Mouse (Mus musculus): Measurements from ENCODE around the gene Syde1. TPM values are rescaled to one million over a fixed set of nuclear protein-coding genes. Genes with fewer than 3 reads are reported as not detected.

The Syde1 gene
- polyA plus RNA-seq, 1 experiment from 2014 or later = 3.4 TPM

DNA sequence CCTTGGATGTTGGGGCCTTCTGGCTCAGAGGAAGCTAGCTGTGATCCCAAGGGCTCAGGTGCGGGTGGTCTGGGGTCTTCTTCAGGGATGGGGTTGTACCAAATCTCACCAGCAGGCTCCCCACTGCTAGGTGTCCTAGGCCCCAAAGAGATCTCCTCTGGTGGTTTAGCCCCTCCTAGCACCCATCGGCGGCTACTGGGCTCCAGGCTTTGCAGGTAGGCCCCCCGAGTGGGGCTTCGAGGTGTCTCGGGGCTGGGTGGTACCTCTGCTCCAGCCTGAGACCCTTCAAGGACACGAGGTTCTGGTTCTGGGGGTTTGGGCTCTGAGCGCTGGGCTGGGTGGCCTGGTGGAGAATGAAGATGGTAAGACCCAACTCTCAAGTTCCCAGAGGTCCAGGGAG, 1.9 kb downstream of the Syde1 start:
- no peak overlapping the region for H3K4me3 ChIP-seq
- H3K27me3 ChIP-seq (replicated peaks) = no peaks in the 10 kb centered on the region
- WGBS = 94% methylated on average over 8 of the region's 8 CpGs
- peaks cover 13% of the 10 kb centered on the region for H3K4me1 ChIP-seq
- no peak for ATAC-seq (replicated peaks)
- no peaks in the 10 kb centered on the region for H3K9me3 ChIP-seq
- no peak overlapping the region for H3K27ac ChIP-seq
- no peak overlapping the region for H3K4me2 ChIP-seq
- H3K36me3 ChIP-seq (replicated peaks) = peaks cover 3% of the 10 kb centered on the region; the same call in 1 of the 2 replicates
- H3K9ac ChIP-seq = no peak overlapping the region

DNA sequence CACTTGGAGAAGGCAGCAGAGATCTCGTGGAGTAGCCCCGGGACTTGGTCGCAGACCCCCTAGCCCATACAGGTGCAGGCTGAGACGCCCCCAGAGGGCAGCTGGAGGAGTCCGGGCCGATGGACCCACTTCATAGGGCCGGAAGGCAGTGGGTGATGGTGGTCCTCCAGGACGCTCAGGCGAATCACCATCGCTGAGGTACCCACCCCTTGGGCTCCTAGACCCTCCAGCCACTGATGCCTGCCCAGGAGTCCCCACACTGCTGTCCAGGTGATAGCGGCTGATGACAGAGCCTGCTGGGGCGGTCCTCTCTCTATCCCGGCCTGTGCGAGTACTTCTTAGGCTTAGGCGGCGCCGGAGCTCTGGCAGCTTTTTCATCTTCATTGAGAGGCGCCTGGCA, 2.5 kb downstream of the Syde1 start:
- Histone ChIP-seq H3K4me2 (no peak overlapping the region), H3K9ac (no peak overlapping the region), H3K9me3 (no peaks in the 10 kb centered on the region), H3K36me3 (replicated peaks) (peaks cover 6% of the 10 kb centered on the region; the same call in 1 of the 2 replicates), H3K4me3 (no peak overlapping the region), H3K4me1 (peaks cover 13% of the 10 kb centered on the region), H3K27me3 (replicated peaks) (no peaks in the 10 kb centered on the region), H3K27ac (no peak overlapping the region)
- WGBS = 97% methylated on average over 18 of the region's 18 CpGs
- no peak for ATAC-seq (replicated peaks)

DNA sequence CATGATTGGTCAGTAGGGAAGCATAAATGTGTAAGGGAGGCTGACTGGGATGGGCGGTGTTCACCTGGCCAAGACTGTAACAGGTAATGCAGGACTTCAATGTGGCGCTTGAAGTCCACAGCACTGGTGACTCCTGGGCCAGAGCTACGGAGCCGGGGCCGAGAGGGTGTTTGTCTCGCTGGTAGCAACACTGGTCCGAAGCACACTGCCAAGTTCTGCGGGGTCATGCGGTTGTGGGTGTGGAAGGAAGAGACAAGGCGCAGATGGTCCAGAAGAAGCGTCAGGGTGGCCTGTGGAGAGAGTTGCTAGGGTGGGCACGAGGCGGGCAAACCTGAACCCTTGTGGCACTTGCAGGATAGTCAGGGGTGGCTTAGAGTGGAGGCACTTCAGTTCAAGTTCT, 5.7 kb downstream of the Syde1 start:
- H3K27me3 ChIP-seq (replicated peaks) = no peaks in the 10 kb centered on the region
- peaks cover 1% of the 10 kb centered on the region; the same call in 1 of the 2 replicates for H3K4me1 ChIP-seq
- 96% methylated on average over 13 of the region's 13 CpGs for WGBS
- no peaks in the 10 kb centered on the region for H3K9me3 ChIP-seq
- no peak overlapping the region for H3K4me3 ChIP-seq
- no peak for ATAC-seq (replicated peaks)
- no peak overlapping the region for H3K9ac ChIP-seq
- H3K4me2 ChIP-seq = no peak overlapping the region
- no peak overlapping the region for H3K27ac ChIP-seq
- peaks cover 12% of the 10 kb centered on the region; the same call in 1 of the 2 replicates for H3K36me3 ChIP-seq (replicated peaks)

DNA sequence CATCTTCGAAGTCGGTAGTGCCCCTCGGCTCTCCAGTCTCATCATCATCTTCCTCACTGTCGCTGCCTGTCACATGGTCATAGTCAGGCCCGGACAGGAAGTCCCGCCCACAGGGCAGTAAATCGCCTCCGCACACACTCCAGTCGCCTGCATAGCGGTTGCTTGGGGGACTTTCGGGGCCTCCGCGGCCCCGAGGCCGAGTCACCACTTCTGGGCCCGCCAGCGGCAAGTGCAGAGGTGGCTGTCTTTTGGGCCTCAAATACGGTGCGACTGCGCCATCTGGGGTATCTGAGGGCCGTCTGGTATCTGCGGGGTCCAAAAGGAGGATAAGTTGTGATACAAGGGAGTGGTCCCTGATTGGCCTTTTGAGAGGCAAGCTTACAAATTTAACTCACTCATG, 6.2 kb downstream of the Syde1 start:
- H3K9ac ChIP-seq = no peak overlapping the region
- H3K27ac ChIP-seq = no peak overlapping the region
- peaks cover 12% of the 10 kb centered on the region; the same call in 1 of the 2 replicates for H3K36me3 ChIP-seq (replicated peaks)
- 90% methylated on average over 22 of the region's 22 CpGs for WGBS
- ATAC-seq (replicated peaks) = no peak
- H3K27me3 ChIP-seq (replicated peaks) = no peaks in the 10 kb centered on the region
- H3K4me1 ChIP-seq = no peaks in the 10 kb centered on the region
- no peak overlapping the region for H3K4me3 ChIP-seq
- H3K4me2 ChIP-seq = no peak overlapping the region
- H3K9me3 ChIP-seq = no peaks in the 10 kb centered on the region

DNA sequence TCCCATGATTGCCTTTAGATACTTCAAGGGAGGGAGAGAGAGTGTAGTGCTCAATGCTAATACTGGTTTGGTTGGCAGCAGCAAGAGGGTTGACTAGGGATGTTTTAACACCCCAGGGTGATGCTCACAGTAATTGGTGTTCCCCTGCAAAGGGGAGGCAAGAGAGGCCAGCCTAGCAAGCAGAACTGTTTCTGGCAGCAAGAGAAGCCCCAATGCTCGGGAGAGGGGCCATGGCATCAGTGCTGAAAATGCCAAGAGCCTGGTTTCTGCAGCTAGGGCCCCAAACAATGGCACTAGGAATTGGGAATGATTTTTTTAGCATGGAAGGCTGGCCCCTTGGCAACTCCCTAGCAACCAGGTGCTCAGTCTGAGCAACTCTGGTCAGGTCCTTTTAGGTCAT, 6.8 kb downstream of the Syde1 start:
- Histone ChIP-seq H3K9ac (no peak overlapping the region), H3K27ac (no peak overlapping the region), H3K4me1 (no peaks in the 10 kb centered on the region), H3K27me3 (replicated peaks) (no peaks in the 10 kb centered on the region), H3K36me3 (replicated peaks) (peaks cover 13% of the 10 kb centered on the region; the same call in 1 of the 2 replicates), H3K4me2 (no peak overlapping the region), H3K9me3 (no peaks in the 10 kb centered on the region), H3K4me3 (no peak overlapping the region)
- 85% methylated on average over 1 of the region's 1 CpGs for WGBS
- ATAC-seq (replicated peaks) = no peak

DNA sequence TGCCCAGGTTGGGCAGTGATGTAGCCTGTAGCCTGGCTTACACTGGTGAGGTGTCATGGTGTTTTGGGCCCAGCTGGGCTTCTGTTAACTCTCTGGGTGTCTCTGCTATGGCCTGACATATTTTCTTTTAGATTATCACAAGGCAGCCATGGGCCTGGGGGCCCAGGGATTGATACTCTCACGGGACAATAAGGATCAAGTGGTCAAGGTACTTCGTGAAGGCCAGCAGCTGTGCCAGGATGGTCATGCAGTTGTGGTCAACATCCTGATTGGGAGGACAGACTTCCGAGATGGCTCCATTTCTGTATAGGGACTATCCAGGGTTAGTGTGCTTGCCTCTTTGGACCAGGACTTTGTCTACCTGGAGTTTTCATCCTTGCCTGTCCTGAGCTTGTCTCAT, 7.8 kb downstream of the Syde1 start:
- no peaks in the 10 kb centered on the region for H3K9me3 ChIP-seq
- no peak for ATAC-seq (replicated peaks)
- H3K4me3 ChIP-seq = no peak overlapping the region
- H3K4me2 ChIP-seq = no peak overlapping the region
- no peak overlapping the region for H3K9ac ChIP-seq
- H3K4me1 ChIP-seq = no peaks in the 10 kb centered on the region
- H3K36me3 ChIP-seq (replicated peaks) = peaks cover 21% of the 10 kb centered on the region; the same call in 1 of the 2 replicates
- H3K27ac ChIP-seq = no peak overlapping the region
- no peaks in the 10 kb centered on the region for H3K27me3 ChIP-seq (replicated peaks)
- 87% methylated on average over 3 of the region's 3 CpGs for WGBS

DNA sequence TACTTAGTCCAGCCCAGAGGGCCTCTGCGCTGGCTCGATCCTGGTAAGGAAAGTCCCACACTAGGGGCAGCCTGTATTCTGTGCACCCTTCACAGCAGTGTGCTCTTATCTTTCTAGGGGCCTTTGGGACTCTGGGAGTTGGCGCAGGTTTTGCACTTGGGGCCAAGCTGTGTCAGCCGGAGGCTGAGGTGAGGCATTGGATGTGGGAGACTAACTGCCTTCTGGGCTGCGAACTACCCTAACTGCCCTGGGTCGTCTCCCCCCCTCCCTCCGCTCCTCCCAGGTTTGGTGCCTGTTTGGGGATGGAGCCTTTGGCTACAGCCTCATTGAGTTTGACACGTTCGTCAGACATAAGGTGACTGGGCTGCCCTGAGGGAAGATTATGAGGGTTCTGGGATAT, 8.4 kb downstream of the Syde1 start:
- no peak for ATAC-seq (replicated peaks)
- no peaks in the 10 kb centered on the region for H3K4me1 ChIP-seq
- no peak overlapping the region for H3K9ac ChIP-seq
- no peaks in the 10 kb centered on the region for H3K9me3 ChIP-seq
- H3K36me3 ChIP-seq (replicated peaks) = peaks cover 21% of the 10 kb centered on the region; the same call in 1 of the 2 replicates
- H3K27ac ChIP-seq = no peak overlapping the region
- 79% methylated on average over 9 of the region's 9 CpGs for WGBS
- H3K27me3 ChIP-seq (replicated peaks) = no peaks in the 10 kb centered on the region
- no peak overlapping the region for H3K4me2 ChIP-seq
- no peak overlapping the region for H3K4me3 ChIP-seq

DNA sequence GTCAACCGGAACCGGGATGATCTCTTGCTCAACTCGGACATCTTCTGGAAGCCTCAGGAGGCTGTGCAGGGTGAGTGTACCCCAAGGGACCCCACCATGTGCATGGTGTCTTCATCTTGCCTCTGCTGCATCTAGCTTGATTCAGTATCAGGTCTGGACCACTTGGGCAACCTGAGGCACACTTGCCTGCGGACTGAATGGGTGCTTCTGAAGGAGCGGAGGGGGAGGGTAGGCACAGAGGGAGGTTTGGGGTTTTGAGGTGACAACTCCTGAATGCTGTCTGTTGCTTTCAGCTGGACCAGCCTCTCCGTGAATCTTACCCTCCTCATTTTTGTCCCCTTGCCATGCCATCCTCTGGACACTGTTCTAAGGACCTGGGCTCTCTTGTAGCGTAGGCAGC, 10.6 kb downstream of the Syde1 start:
- Histone ChIP-seq H3K9me3 (no peaks in the 10 kb centered on the region), H3K36me3 (replicated peaks) (peaks cover 20% of the 10 kb centered on the region; the same call in 1 of the 2 replicates), H3K4me2 (no peak overlapping the region), H3K4me3 (no peak overlapping the region), H3K27me3 (replicated peaks) (no peaks in the 10 kb centered on the region), H3K27ac (no peak overlapping the region), H3K4me1 (no peaks in the 10 kb centered on the region), H3K9ac (no peak overlapping the region)
- WGBS = 91% methylated on average over 7 of the region's 7 CpGs
- no peak for ATAC-seq (replicated peaks)

DNA sequence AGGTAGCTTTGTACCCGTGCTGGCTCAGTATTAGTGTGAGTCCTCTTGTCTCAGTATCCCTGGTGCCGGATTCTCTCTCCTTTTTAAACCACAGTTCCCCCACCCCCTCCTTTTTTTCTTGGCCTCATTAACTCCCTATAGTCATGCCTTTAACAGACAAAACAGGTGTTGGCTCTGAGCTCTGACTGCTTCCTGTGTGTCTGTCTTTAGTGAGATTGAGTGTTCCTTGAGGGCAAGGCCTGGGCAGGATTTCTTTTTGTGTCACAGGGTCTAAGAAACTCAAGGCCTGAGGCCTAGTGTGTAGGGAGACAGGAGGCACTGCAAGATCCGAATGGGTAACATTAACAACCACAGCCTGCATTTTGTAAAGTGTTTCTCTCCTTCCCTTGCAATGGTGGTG, 13.6 kb downstream of the Syde1 start:
- WGBS = 81% methylated on average over 3 of the region's 3 CpGs
- H3K27ac ChIP-seq = no peak overlapping the region
- H3K27me3 ChIP-seq (replicated peaks) = no peaks in the 10 kb centered on the region
- H3K4me3 ChIP-seq = no peak overlapping the region
- H3K36me3 ChIP-seq (replicated peaks) = peaks cover 9% of the 10 kb centered on the region; the same call in 1 of the 2 replicates
- H3K9ac ChIP-seq = no peak overlapping the region
- H3K9me3 ChIP-seq = no peaks in the 10 kb centered on the region
- H3K4me1 ChIP-seq = peaks cover 11% of the 10 kb centered on the region
- no peak for ATAC-seq (replicated peaks)
- no peak overlapping the region for H3K4me2 ChIP-seq

DNA sequence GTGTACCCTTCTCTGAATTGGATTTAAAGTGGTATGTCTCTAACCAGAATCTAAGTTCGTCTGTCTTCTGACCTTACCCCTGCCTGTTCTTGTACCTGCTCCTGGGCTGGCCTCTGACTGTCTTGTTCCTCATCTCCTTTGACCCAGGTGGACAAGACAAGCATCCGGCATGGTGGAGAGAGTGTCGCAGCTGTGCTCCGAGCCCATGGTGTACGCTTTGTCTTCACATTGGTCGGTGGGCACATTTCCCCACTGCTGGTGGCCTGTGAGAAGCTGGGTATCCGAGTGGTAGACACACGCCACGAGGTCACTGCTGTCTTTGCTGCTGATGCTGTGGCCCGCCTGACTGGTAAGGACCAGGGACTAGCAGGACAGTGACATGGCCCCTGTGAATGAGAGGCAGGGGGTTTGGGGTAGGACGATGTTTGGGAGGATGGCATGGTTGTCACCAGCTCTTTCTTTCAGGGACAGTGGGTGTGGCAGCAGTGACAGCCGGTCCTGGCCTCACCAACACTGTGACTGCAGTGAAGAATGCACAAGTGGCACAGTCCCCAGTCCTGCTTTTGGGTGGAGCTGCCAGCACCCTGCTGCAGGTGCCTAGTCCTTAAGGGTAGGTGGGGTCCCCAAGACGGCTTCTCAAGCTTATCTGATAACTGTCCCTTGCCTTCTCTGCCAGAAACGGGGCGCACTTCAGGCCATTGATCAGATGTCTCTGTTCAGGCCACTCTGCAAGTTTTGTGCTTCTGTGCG, 15.2 kb downstream of the Syde1 start:
- WGBS = 94% methylated on average over 16 of the region's 16 CpGs
- H3K36me3 ChIP-seq (replicated peaks) = peaks cover 9% of the 10 kb centered on the region; the same call in 1 of the 2 replicates
- no peak overlapping the region for H3K27ac ChIP-seq
- no peak overlapping the region for H3K4me2 ChIP-seq
- H3K27me3 ChIP-seq (replicated peaks) = no peaks in the 10 kb centered on the region
- no peak overlapping the region for H3K9ac ChIP-seq
- H3K4me3 ChIP-seq = no peak overlapping the region
- no peaks in the 10 kb centered on the region for H3K9me3 ChIP-seq
- ATAC-seq (replicated peaks) = no peak
- peaks cover 11% of the 10 kb centered on the region for H3K4me1 ChIP-seq

DNA sequence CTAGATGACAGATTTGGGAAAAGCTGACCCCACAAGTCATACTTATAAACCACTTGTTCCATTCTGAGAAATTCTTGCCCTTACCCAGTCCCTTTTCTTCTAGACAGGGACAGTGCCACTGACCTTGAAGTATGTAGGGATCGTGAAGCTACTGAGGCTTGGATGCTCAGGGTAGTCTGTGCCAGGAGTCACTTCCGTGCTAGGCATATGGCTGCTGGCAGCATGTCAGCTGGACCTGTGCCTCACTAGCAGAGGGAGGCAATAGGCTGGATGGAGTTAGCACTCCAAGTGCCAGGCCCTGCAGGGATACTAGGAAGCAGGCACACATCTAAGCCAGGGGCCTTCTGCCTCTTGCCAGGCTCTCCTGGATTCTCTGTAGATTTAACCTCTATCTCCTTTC, 16.1 kb downstream of the Syde1 start:
- no peak overlapping the region for H3K27ac ChIP-seq
- no peaks in the 10 kb centered on the region for H3K27me3 ChIP-seq (replicated peaks)
- 0 out of 2 replicates have a peak, but pooled peaks cover 9% of the 10 kb centered on the region for H3K36me3 ChIP-seq (replicated peaks)
- no peak overlapping the region for H3K4me3 ChIP-seq
- WGBS = 71% methylated on average over 2 of the region's 2 CpGs
- peak overlapping the region; percentile 63 for H3K4me2 ChIP-seq
- H3K9ac ChIP-seq = no peak overlapping the region
- peaks cover 11% of the 10 kb centered on the region for H3K4me1 ChIP-seq
- ATAC-seq (replicated peaks) = no peak
- no peaks in the 10 kb centered on the region for H3K9me3 ChIP-seq

DNA sequence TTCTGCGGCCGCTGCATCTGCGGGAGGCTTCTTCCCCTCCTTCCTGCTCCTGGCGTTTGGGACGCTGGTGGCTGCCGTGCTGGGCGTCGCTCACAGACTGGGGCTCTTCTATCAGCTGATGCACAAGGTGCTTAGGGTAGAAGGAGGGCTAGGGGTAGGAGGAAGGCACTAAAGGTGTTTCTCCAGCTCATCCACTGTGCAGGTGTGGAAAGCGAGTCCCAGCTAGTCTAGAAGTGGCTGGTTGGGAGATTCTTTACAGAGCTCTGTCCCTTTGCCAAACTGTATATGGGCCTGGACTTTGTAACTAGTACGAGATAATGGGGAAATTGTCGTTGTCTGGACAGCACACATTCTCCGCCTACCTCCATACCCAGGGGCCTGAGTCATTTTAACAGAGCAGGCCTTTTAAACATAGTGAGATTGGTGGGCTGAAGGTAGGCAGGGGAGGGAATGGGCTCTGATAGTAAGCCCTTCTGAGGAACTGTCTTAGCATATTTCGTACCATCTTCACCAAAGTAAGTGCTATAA, 16.6 kb downstream of the Syde1 start:
- Histone ChIP-seq H3K4me3 (peak overlapping the region; percentile 59), H3K4me1 (peaks cover 11% of the 10 kb centered on the region), H3K36me3 (replicated peaks) (0 out of 2 replicates have a peak, but pooled peaks cover 9% of the 10 kb centered on the region), H3K27me3 (replicated peaks) (no peaks in the 10 kb centered on the region), H3K9me3 (no peaks in the 10 kb centered on the region), H3K9ac (peak overlapping the region; percentile 57), H3K4me2 (peak overlapping the region; percentile 63), H3K27ac (peak overlapping the region; percentile 82)
- peak; percentile 65 for ATAC-seq (replicated peaks)
- WGBS = 16% methylated on average over 13 of the region's 13 CpGs

Data from midbrain, embryonic 15.5 days (tissue).